ENCODE assay signal across 23 mouse cellular contexts in genomic region chr3:27935644-27936043, GRCm38 (mm10). TPM values are rescaled to one million over a fixed set of nuclear protein-coding genes. Genes with fewer than 3 reads are reported as not detected.
"Had no signal": no experiment of that assay in that cellular context is flagged by ENCODE, and none has a peak within 500 bp of the region (broad histone marks: within the 10 kb centered on the region; RNA-seq: fewer than 3 reads in every experiment).

No protein-coding gene starts in this region.

- H3K9me3 ChIP-seq: midbrain, embryonic 10.5 days; midbrain, embryonic 13.5 days; midbrain, embryonic 15.5 days; neural tube, embryonic 13.5 days; neural tube, embryonic 15.5 days; stomach, embryonic 15.5 days had no signal

- H3K4me2 ChIP-seq: lung, embryonic 14.5 days; midbrain, embryonic 13.5 days; midbrain, embryonic 15.5 days; neural tube, embryonic 13.5 days; neural tube, embryonic 15.5 days; stomach, embryonic 15.5 days had no signal

- H3K9ac ChIP-seq: lung, embryonic 14.5 days; midbrain, embryonic 13.5 days; midbrain, embryonic 15.5 days; neural tube, embryonic 13.5 days; neural tube, embryonic 15.5 days; stomach, embryonic 15.5 days had no signal

- DNase-seq: lung, adult 18-20 months; lung, embryonic 14.5 days; lung, postnatal 10 days; lung, postnatal 4 days; retina, postnatal 1 day; right cerebral cortex, adult 18-20 months; right cerebral cortex, postnatal 25 days; right cerebral cortex, postnatal 4 days; spleen, adult 18-20 months; thymus, adult 2 months; thymus, postnatal 25 days; thymus, postnatal 4 days had no signal

- H3K4me3 ChIP-seq: midbrain, embryonic 10.5 days; midbrain, embryonic 13.5 days; midbrain, embryonic 15.5 days; myocyte; neural tube, embryonic 13.5 days; neural tube, embryonic 15.5 days; stomach, embryonic 15.5 days had no signal

- H3K36me3 ChIP-seq: midbrain, embryonic 10.5 days; midbrain, embryonic 13.5 days; midbrain, embryonic 15.5 days; neural tube, embryonic 13.5 days; neural tube, embryonic 15.5 days; stomach, embryonic 15.5 days had no signal

- ATAC-seq: midbrain, embryonic 13.5 days; midbrain, embryonic 15.5 days had no signal

- H3K27ac ChIP-seq: midbrain, embryonic 10.5 days; midbrain, embryonic 13.5 days; midbrain, embryonic 15.5 days; neural tube, embryonic 13.5 days; neural tube, embryonic 15.5 days; stomach, embryonic 15.5 days; stomach, postnatal 0 days had no signal

- H3K27me3 ChIP-seq: stomach, embryonic 15.5 days had no signal

RNA-seq across cellular contexts. Expression of gene Tmem212, which starts 39.5 kb away (rescaled TPM):
- polyA plus RNA-seq: lung, embryonic 14.5 days; midbrain, embryonic 10.5 days; midbrain, embryonic 13.5 days; myocyte; neural tube, embryonic 11.5 days; neural tube, embryonic 13.5 days; small intestine, adult 2 months; stomach, embryonic 15.5 days; stomach, postnatal 0 days; urinary bladder, adult 2 months had no signal
